Mouse (Mus musculus): ENCODE data around the gene Sec31b. TPM values are rescaled to one million over a fixed set of nuclear protein-coding genes. Genes with fewer than 3 reads are reported as not detected.
A peak's percentile ranks its signal among the peaks of the same experiment; 100 is the strongest.

Sec31b gene
- total RNA-seq (2014; rRNA removed) = 1.7 and 1.9 TPM in 2 replicates
- polyA plus RNA-seq (2012; rRNA removed) = 5.8 and 8.6 TPM in 2 replicates

- under 1% methylated on average over 47 of the region's 47 CpGs for WGBS
- Histone ChIP-seq H3K27me3 (ENCODE audit: control insufficient read depth, insufficient read depth, low read length) (no peaks in the 10 kb centered on the region), H3K36me3 (ENCODE audit: control insufficient read depth, insufficient read depth, low read length) (peaks cover 12% of the 10 kb centered on the region), H3K4me3 (ENCODE audit: insufficient read depth, low read depth, low read length) (peak within 1 kb of the TSS; percentile 78), H3K9ac (ENCODE audit: low read depth, low read length) (peak within 1 kb of the TSS; percentile 91), H3K79me2 (ENCODE audit: control insufficient read depth, insufficient read depth, low read length) (no peaks in the 10 kb centered on the region), H3K27ac (replicated peaks; ENCODE audit: insufficient read depth, low read depth, low read length) (peak within 1 kb of the TSS; percentile 57), H3K4me1 (ENCODE audit: control insufficient read depth, insufficient read depth, low read length) (peaks cover 6% of the 10 kb centered on the region; the same call in 1 of the 2 replicates)
- DNase-seq (ENCODE audit: extremely low read depth, low read depth, low spot score) = peak; percentile 59
- TF ChIP-seq CTCF (IDR thresholded peaks at IDR 0.05; ENCODE audit: low read depth, low read length) (no peak), POLR2A (IDR thresholded peaks at IDR 0.05; ENCODE audit: extremely low read depth, insufficient read depth, low read length) (0 out of 2 replicates have a peak, but pooled peaks have one; percentile 22)
Measured at GRCm38 (mm10) chr19:44545321-44546041, at the start of gene Sec31b. Gene Sec31b (minus strand): TSS chr19:44545864.

GRCm38 (mm10) chr19:44594180-44594579, 48.5 kb upstream of the Sec31b start:
- DNase-seq (ENCODE audit: extremely low read depth, low read depth, low spot score) = no peak
- Histone ChIP-seq H3K79me2 (ENCODE audit: control insufficient read depth, insufficient read depth, low read length) (no peaks in the 10 kb centered on the region), H3K27me3 (ENCODE audit: control insufficient read depth, insufficient read depth, low read length) (peaks cover 3% of the 10 kb centered on the region; the same call in 1 of the 2 replicates), H3K4me1 (ENCODE audit: control insufficient read depth, insufficient read depth, low read length) (no peaks in the 10 kb centered on the region), H3K4me3 (ENCODE audit: insufficient read depth, low read depth, low read length) (no peak overlapping the region), H3K36me3 (ENCODE audit: control insufficient read depth, insufficient read depth, low read length) (no peaks in the 10 kb centered on the region), H3K9ac (ENCODE audit: low read depth, low read length) (no peak overlapping the region), H3K27ac (replicated peaks; ENCODE audit: insufficient read depth, low read depth, low read length) (no peak overlapping the region)
- no peak for TF ChIP-seq CTCF (IDR thresholded peaks at IDR 0.05; ENCODE audit: low read depth, low read length)
- no peak for TF ChIP-seq POLR2A (IDR thresholded peaks at IDR 0.05; ENCODE audit: extremely low read depth, insufficient read depth, low read length)
- 97% methylated on average over 14 of the region's 14 CpGs for WGBS

DNA sequence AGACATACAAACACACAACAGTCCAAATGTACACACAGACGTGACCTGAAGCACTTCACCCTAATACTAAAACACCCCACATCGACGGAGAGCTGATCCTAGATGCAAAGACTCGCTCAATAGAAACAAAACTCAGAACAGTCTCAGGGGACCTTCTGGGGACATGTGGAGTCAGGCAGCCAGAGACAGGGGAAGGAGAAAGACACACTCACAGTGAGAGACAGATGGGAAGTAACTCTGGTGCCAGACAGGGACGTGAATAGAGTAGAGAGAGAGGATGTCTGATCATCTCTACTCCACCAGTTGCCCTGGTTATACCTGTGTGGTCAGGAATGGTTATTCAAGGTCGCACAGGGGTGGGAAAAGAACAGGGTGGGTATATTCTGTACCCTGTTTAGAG, 46.0 kb upstream of the Sec31b start:
- peaks cover 3% of the 10 kb centered on the region; the same call in 1 of the 2 replicates for H3K27me3 ChIP-seq (ENCODE audit: control insufficient read depth, insufficient read depth, low read length)
- no peak overlapping the region for H3K9ac ChIP-seq (ENCODE audit: low read depth, low read length)
- WGBS = 79% methylated on average over 6 of the region's 6 CpGs
- H3K27ac ChIP-seq (replicated peaks; ENCODE audit: insufficient read depth, low read depth, low read length) = no peak overlapping the region
- no peaks in the 10 kb centered on the region for H3K36me3 ChIP-seq (ENCODE audit: control insufficient read depth, insufficient read depth, low read length)
- H3K4me1 ChIP-seq (ENCODE audit: control insufficient read depth, insufficient read depth, low read length) = no peaks in the 10 kb centered on the region
- H3K4me3 ChIP-seq (ENCODE audit: insufficient read depth, low read depth, low read length) = no peak overlapping the region
- H3K79me2 ChIP-seq (ENCODE audit: control insufficient read depth, insufficient read depth, low read length) = no peaks in the 10 kb centered on the region
- TF ChIP-seq POLR2A (IDR thresholded peaks at IDR 0.05; ENCODE audit: extremely low read depth, insufficient read depth, low read length) = no peak
- TF ChIP-seq CTCF (IDR thresholded peaks at IDR 0.05; ENCODE audit: low read depth, low read length) = no peak
- no peak for DNase-seq (ENCODE audit: extremely low read depth, low read depth, low spot score)

GRCm38 (mm10) chr19:44590992-44591391, 45.3 kb upstream of the Sec31b start:
- DNase-seq (ENCODE audit: extremely low read depth, low read depth, low spot score) = no peak
- 87% methylated on average over 18 of the region's 18 CpGs for WGBS
- Histone ChIP-seq H3K27me3 (ENCODE audit: control insufficient read depth, insufficient read depth, low read length) (peaks cover 3% of the 10 kb centered on the region; the same call in 1 of the 2 replicates), H3K4me1 (ENCODE audit: control insufficient read depth, insufficient read depth, low read length) (no peaks in the 10 kb centered on the region), H3K9ac (ENCODE audit: low read depth, low read length) (no peak overlapping the region), H3K79me2 (ENCODE audit: control insufficient read depth, insufficient read depth, low read length) (no peaks in the 10 kb centered on the region), H3K36me3 (ENCODE audit: control insufficient read depth, insufficient read depth, low read length) (no peaks in the 10 kb centered on the region), H3K4me3 (ENCODE audit: insufficient read depth, low read depth, low read length) (no peak overlapping the region), H3K27ac (replicated peaks; ENCODE audit: insufficient read depth, low read depth, low read length) (no peak overlapping the region)
- TF ChIP-seq POLR2A (IDR thresholded peaks at IDR 0.05; ENCODE audit: extremely low read depth, insufficient read depth, low read length) = no peak
- no peak for TF ChIP-seq CTCF (IDR thresholded peaks at IDR 0.05; ENCODE audit: low read depth, low read length)

DNA sequence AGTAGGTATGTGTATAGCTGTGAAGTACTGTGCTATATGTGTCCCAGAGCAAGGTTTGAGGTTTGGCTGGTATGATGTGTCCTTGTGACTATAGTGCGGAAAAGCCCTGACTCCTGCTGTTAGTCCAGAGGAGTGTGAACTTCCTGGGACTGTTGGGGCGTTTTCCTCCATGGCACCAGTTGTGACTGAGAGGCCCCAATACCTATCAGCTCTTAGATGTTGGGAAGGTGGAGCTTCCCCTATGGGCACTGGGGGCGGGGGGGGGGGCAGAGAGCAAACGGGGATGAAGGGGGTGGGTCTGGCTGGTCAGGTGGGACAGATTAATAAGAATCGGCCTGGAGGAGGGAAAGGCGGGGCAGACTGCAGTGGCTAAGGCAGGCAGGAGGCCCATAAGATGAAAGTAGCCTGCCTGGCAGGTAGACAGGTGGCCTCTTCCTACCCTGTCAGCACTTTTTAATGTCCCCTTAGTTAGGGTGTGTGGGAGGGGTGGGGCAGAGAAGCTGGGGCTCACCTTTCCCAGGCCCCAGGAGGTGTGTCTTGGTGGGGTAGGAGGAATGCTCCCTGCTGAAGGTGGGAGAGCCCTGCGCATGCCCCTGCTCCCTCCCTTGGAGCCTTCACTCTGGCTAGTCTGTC, 44.0 kb upstream of the Sec31b start:
- no peak overlapping the region for H3K9ac ChIP-seq (ENCODE audit: low read depth, low read length)
- no peak overlapping the region for H3K4me3 ChIP-seq (ENCODE audit: insufficient read depth, low read depth, low read length)
- H3K36me3 ChIP-seq (ENCODE audit: control insufficient read depth, insufficient read depth, low read length) = no peaks in the 10 kb centered on the region
- peaks cover 7% of the 10 kb centered on the region; the same call in 1 of the 2 replicates for H3K27me3 ChIP-seq (ENCODE audit: control insufficient read depth, insufficient read depth, low read length)
- no peaks in the 10 kb centered on the region for H3K4me1 ChIP-seq (ENCODE audit: control insufficient read depth, insufficient read depth, low read length)
- no peaks in the 10 kb centered on the region for H3K79me2 ChIP-seq (ENCODE audit: control insufficient read depth, insufficient read depth, low read length)
- H3K27ac ChIP-seq (replicated peaks; ENCODE audit: insufficient read depth, low read depth, low read length) = no peak overlapping the region
- WGBS = 62% methylated on average over 7 of the region's 7 CpGs
- TF ChIP-seq CTCF (IDR thresholded peaks at IDR 0.05; ENCODE audit: low read depth, low read length) (no peak), POLR2A (IDR thresholded peaks at IDR 0.05; ENCODE audit: extremely low read depth, insufficient read depth, low read length) (no peak)
- no peak for DNase-seq (ENCODE audit: extremely low read depth, low read depth, low spot score)

Data from liver, adult 2 months (tissue).